Mouse (Mus musculus) mouse trophoblast stem cell (cell line): ENCODE measurements around the gene Ccdc13.

Experiments
- in situ Hi-C, 2 experiments: fragments of 300-500 bp; cut with MseI, MboI; formaldehyde crosslinking; loops; 2 replicates in 1 of 2; 3 replicates in 1 of 2; pipeline ENCODE4 v1.15.1; 2025

The Ccdc13 gene

DNA sequence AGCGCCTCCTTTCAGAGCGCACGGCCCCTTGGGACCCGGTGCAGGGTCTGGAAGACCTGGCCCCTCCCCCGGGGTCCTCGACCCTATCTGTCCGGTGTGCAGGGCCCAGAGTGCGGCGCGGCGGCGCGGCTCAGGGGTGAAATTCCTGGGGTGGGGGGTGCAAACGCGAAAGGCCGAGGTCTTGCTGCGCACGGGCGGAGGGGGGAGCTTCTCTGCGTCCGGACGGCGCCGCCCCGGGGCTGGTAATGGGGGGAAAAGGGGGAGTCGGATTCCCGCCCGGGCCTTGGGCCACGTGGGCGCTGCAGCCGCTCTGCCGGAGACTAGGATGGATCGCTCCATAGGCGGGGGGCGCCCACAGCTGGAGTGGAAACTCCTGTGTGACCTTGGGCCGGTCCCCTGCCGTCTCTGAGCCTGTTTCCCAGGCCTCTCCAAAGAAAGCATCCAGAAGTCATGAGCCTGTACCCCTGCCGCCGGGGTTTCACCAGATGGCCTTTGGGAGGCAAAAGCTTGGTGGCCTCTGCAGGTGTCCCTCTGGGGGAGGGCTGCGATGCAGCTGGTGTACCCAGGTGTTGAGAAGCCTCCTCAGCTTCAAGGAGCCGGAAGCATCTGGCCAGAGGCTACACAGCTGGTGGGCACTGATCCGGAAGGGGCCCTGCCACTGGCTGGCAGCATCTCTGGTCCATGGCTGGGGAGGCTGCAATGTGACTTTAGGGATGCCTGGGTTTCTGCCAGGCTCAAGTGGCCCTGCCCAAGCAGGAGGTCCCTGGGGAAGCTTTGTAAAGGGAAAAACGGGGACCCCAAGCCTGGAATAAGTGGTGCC is 78.8 kb downstream of the Ccdc13 start:
- in situ Hi-C loops: no loop called here

DNA sequence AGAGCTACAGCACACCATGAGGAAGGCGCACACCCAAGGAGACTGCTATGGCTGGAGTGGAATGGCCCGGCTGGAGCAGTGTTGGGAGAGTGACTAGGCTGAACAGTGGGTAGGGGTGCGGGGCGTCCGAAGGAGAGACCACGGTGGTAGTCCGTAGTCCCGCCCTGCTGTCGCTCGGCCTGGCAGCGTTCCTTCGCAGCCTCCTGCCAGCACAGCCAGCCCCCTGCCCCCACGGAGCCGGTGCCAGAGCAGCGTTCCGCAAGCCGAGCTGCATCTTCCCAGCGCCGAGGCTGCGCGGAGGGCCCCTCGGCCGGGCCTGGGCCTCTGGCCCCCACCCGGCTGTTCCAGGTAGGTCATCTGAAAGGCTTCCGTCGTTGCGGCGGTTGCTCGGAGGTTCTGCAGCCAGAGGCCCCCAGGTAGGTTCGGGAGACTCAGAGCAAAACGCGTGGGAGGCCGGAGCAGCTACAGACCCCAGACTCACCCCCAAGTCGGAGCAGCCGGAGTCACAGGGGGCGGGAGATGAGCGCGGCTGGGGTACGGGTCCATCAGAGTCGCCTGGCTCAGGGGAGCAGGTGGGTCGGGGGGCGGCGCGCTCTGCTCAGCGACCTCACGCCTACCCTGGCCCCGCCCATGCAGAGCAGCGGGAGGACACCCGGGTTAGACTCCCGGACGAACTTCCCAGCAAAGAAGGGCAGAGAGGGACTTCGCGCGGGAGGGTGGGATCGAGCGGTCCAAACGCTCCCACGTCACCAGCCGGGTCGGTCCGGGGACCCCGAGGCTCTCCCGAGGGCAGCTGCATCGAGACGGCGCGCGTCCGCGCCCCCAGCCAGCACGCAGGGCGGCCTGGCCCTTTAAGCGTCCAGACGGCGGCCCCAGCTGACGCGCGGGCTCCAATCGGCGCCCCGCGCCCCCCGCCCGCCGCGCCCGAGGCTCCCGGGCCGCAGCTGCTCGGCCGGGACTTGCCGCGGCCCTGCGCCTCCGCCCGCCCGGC is 79.9 kb downstream of the Ccdc13 start, which contains the start of gene Zfp651:
Gene Zfp651 (plus strand): TSS at position 240 of the 991 bp plus-strand sequence.
- in situ Hi-C loops: no loop called here

DNA sequence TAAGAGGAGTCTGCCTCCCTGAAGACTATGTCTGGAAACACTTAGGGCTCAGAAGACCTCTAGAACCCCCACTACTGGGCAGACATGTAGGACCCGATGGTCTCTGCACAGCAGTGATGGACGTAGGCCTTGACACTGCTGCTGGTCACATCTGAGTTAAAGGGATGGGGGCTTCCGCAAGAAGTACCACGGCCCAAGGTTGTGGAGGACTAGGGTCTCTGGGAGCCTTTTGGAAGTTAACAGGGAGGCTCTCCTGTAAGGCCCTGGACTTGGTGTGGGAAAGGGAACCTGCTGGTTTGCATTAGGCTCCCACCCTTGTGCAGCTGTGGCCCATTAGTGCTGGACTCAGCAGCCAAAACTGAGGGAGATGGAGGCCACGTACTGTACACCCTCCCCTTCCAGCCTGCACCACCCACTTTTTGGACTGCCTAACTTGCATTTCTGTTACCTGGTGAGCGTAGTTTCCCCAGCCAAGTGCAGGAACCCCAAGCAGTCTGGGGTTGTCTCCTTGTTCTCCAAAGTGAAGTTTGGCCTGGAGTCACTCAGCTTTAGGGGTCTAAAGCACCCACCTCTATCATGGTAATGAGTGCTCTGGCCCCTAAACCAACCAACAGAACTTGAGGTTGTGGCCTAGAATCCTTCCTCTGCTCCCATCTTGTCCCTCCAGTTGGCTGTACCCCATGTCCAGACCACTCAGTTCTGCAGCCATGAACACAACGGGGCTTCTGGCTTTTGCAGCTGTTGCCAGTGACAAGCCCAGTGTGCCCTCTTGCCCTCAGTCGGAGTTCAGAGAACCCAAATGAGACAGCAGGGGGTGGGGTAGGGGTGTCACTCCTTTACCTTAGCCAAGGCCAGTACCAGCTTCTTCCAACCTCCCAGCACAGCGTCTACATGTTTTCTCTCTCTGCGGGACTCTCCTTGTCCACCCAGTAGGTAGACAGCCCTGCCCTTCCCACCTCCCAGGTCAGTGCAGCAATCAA is 81.1 kb downstream of the Ccdc13 start:
- in situ Hi-C loops: no loop called here

DNA sequence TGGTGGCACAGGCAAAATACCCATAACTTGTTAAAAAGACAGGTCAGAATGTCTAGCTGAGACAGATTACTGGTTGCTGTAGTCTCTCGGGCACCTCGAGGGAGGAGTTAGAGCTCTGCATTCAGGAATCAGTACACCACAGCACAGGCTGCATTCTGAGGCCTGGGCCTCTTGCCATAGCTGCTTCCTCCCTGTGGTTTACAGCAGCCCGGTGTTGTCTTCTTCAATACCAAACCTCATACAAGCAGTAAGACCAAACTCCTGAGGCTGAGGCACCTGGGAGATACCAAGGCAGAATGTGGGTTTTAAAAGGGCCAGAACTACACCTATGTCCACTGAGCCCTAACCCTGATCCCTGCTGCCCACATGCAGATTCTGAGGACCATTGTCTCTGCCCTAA is 81.8 kb downstream of the Ccdc13 start:
- in situ Hi-C loops: no loop called here

DNA sequence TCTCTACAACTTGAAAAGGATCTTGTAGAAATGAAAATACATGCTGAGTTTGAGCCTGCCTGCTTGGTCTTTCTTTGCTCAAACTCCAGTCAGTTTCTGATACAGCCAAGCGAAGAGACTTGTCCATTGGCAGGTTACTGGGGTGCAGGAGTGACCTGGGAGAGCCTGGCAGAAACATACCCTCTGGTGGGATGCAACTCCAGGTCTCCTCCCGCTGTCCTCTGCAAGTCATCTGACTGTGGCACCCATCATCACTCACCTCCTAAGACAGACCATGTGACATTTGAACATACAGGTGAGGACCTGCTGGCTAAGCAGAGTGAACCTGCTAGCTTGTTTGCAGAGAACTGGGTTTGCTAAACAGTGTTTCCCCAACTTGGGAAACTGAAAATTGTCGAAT is 82.5 kb downstream of the Ccdc13 start:
- in situ Hi-C loops: no loop called here

DNA sequence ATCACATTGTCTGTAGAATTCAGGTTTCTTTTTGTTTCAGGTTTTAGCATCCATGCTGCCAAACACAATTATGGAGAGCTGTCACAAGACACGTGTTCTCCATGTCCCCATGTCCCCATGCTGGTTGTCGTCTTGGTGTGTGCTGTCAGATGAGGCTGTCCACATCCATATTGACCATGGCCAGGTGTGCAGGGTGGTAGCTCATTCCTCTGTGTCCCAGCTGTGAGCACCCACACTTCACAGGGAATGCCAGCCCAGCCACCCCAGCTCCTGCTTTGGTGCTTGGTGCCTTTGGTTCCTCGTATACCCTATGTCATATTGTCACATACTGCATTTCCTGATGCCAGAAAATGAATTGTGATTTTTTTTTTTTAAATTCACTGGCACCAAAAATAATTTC is 84.6 kb downstream of the Ccdc13 start:
- in situ Hi-C loops: no loop called here

DNA sequence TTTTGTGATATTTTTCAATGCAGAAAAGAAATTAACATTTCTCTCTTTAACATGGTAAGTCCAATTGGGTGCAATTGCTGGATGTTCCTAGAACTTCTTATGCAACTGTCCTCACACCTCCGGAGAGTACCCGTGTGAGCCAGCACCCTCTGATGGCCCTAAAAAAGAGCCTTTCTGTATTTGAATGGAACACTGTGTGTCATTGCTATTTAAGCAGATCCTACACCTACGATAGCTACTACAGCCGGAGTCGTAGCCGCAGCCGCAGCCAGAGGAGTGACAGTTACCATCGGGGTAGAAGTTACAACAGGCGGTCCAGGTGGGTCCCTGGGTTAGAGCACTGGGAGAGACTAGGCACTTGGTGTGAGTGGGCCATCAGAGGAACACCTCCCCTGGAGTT is 86.5 kb downstream of the Ccdc13 start:
- in situ Hi-C loops: no loop called here
